Mouse (Mus musculus) ES-E14 (cell line): ENCODE results near the gene Nim1k. TPM values are rescaled to one million over a fixed set of nuclear protein-coding genes. Genes with fewer than 3 reads are reported as not detected.

Experiments
- DNase-seq: peaks from one replicate; pipeline ENCODE4 v3.0.0-alpha.2; 2013; ENCODE audit warnings: low read depth, low spot score
- H3K27ac ChIP-seq: 2 replicates; pipeline ENCODE4 v1.5.1; 2012; ENCODE audit warnings: low read depth, mild to moderate bottlenecking, low read length, moderate library complexity, mixed read lengths; ENCODE audit not compliant: poor library complexity, insufficient read depth, severe bottlenecking
- H3K36me3 ChIP-seq: 2 replicates; pipeline ENCODE4 v1.6.1; 2012; ENCODE audit warnings: mild to moderate bottlenecking, low read length, moderate library complexity, mixed read lengths; ENCODE audit not compliant: control insufficient read depth, poor library complexity, insufficient read depth, severe bottlenecking
- H3K4me1 ChIP-seq, 2 experiments: fragments of 150-350 bp in 1 of 2; sonication (generic) in 1 of 2; 2 replicates each; pipeline ENCODE4 v1.6.1; 2012; ENCODE audit warnings: low read length in 2 of 2, mild to moderate bottlenecking in 1 of 2, mixed read lengths in 1 of 2; ENCODE audit not compliant: control insufficient read depth in 2 of 2, insufficient read depth in 2 of 2, poor library complexity in 1 of 2
- H3K4me3 ChIP-seq, 2 experiments: fragments of 150-350 bp in 1 of 2; sonication (generic) in 1 of 2; 2 replicates each; pipeline ENCODE4 v1.5.1; 2012; ENCODE audit warnings: low read length in 2 of 2, low read depth in 1 of 2, mild to moderate bottlenecking in 1 of 2, mixed read lengths in 1 of 2; ENCODE audit not compliant: insufficient read depth in 1 of 2, poor library complexity in 1 of 2, severe bottlenecking in 1 of 2
- H3K9ac ChIP-seq: 2 replicates; pipeline ENCODE4 v1.6.1; 2012; ENCODE audit warnings: low read depth, mild to moderate bottlenecking, low read length, mixed read lengths; ENCODE audit not compliant: poor library complexity, insufficient read depth, severe bottlenecking
- H3K9me3 ChIP-seq: fragments of 150-350 bp; sonication (generic); 2 replicates; pipeline ENCODE4 v1.6.1; 2012; ENCODE audit warnings: low read depth, mild to moderate bottlenecking, low read length; ENCODE audit not compliant: control insufficient read depth, insufficient read depth
- CHD2 ChIP-seq: IDR thresholded peaks from 2 replicates; pipeline ENCODE4 v1.6.1; 2014; ENCODE audit warnings: mild to moderate bottlenecking, low read depth, low read length, inconsistent platforms
- HCFC1 ChIP-seq: IDR thresholded peaks from 2 replicates; pipeline ENCODE4 v1.6.1; 2012; ENCODE audit warnings: low read length, inconsistent platforms, borderline replicate concordance; ENCODE audit not compliant: insufficient read depth
- MAFK ChIP-seq: IDR thresholded peaks from 2 replicates; pipeline ENCODE4 v1.6.1; 2014; ENCODE audit warnings: mild to moderate bottlenecking, low read depth, low read length, inconsistent platforms; ENCODE audit not compliant: insufficient read depth
- ZC3H11A ChIP-seq: IDR thresholded peaks from 2 replicates; pipeline ENCODE4 v1.6.1; 2012; ENCODE audit warnings: low read depth, mild to moderate bottlenecking, inconsistent platforms, low read length, borderline replicate concordance
- ZNF384 ChIP-seq: IDR thresholded peaks from 2 replicates; pipeline ENCODE4 v1.6.1; 2012; ENCODE audit warnings: low read depth, low read length, inconsistent platforms
- in situ Hi-C, 2 experiments: fragments of 600-800 bp; cut with MboI; formaldehyde crosslinking; loops; one replicate each; pipeline ENCODE4 v1.15.1; 2025; ENCODE audit warnings: low sequenced_read_pairs in 2 of 2, inconsistent platforms in 1 of 2; ENCODE audit not compliant: unreplicated experiment in 2 of 2
- total RNA-seq: library from RNA; depleted of rRNA; stranded (reverse); fragments of 300-350 nt; gene quantifications from 2 replicates; pipeline ENCODE4 v1.2.3, GENCODE M21; 2012

Nim1k gene
- total RNA-seq, 1 experiment, result 0.22 TPM

DNA sequence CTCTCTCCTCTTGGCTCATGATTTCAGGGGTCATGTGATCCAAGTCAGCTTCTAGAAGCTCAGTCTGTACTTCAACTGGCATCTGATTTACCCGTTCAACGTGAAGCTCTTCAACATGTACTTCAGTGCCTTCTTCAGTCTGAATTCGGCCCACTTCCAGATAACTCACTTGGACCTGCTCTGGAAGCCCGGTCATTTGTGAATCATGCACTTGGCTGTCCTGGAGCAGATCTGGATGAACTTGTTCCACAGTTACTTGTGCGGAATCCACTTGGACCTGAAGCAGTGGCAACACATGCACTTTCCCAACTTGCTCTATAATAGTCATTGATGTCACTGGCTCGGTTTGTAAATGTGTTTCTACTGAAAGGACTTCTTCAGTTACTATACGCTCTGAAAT lies 10.8 kb upstream of the Nim1k start:
- Histone ChIP-seq H3K9ac (no peak overlapping the region), H3K36me3 (peaks cover 22% of the 10 kb centered on the region), H3K4me3 (no peak overlapping the region), H3K4me1 (no peaks in the 10 kb centered on the region), H3K9me3 (no peaks in the 10 kb centered on the region), H3K27ac (no peak overlapping the region)
- in situ Hi-C loops, result no loop called here
- no peak for DNase-seq
- no peak for TF ChIP-seq HCFC1
- no peak for TF ChIP-seq MAFK
- no peak for TF ChIP-seq CHD2
- no peak for TF ChIP-seq ZNF384
- TF ChIP-seq ZC3H11A, result no peak

DNA sequence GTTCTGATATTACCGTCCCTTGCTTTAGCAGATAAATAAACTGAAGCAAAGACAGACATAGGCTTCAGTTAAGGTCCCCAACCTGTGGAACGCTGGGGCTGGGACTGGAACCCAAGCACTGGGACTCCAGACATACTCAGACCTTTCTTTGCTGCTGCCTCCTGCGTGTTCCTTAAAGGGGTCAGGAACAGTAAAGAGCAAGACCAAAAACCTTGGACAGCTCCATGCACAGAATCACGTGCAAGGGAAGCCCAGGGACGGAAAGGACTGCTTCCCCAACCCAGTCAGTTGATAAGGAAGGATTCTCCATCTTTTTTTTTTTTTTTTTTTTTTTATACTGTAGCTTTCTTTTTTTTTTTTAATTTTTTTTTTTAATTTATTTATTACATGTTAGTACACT lies 1.1 kb upstream of the Nim1k start:
- no peaks in the 10 kb centered on the region for H3K9me3 ChIP-seq
- peaks cover 3% of the 10 kb centered on the region; the same call in 1 of the 2 replicates for H3K36me3 ChIP-seq
- H3K9ac ChIP-seq, result no peak overlapping the region
- TF ChIP-seq HCFC1, result no peak
- no peak for TF ChIP-seq MAFK
- no peak for TF ChIP-seq CHD2
- no peak for TF ChIP-seq ZC3H11A
- TF ChIP-seq ZNF384, result no peak
- H3K27ac ChIP-seq, result no peak overlapping the region
- peaks cover 0 to 3% of the 10 kb centered on the region in 2 experiments; a peak in 1 of 4 replicates for H3K4me1 ChIP-seq
- no peak for DNase-seq
- in situ Hi-C loops, result no loop called here
- H3K4me3 ChIP-seq, result no peak overlapping the region

DNA sequence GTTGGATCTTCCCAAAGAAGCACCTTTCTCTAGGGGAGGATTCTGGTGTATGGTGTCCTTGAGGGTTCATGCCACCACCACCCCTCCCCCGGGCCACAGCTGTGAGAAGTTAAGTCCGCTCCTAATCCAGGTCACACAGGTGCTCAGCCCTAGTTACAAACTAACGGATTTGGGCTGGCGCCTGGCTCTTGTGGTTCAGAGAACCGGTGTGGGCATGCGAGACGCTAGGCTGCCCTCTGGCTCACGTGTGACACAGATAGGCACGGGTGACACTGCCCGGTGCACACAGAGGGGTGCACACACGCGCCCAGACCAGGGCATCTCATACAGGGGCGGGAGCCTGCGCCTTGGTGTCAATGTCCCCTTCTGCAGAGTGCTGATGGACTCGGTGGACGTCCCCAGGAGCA lies 538 bp downstream of the Nim1k start:
- TF ChIP-seq ZC3H11A (no peak), HCFC1 (no peak), CHD2 (no peak), MAFK (no peak)
- Histone ChIP-seq H3K27ac (no peak overlapping the region), H3K4me1 (peaks cover 0 to 3% of the 10 kb centered on the region in 2 experiments; a peak in 1 of 4 replicates), H3K36me3 (no peaks in the 10 kb centered on the region), H3K9ac (peak overlapping the region; percentile 21), H3K9me3 (no peaks in the 10 kb centered on the region), H3K4me3 (peak overlapping the region; percentile 64 to 67)
- in situ Hi-C loops, result no loop called here
- peak; percentile 40 for DNase-seq

DNA sequence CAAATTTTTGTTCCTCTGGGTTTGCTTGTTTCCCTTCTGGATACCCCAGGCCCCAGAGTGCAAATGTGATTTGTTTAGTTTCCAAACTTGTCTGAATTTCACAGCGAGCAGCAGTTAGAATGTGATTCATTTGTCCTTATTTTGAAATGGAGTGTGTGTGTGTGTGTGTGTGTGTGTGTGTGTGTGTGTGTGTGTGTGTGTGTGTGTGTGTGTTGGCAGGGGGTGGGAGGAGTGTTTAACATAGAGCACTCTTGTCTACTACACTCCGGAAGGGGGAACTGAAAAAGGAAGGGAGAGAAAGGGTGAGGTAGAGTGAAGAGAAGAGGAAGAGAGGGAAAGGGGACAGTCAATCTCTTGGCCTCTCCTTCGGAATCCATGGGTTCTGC lies 1.1 kb downstream of the Nim1k start:
- H3K9me3 ChIP-seq, result no peaks in the 10 kb centered on the region
- no peak for TF ChIP-seq CHD2
- TF ChIP-seq HCFC1, result no peak
- TF ChIP-seq MAFK, result no peak
- no peak for TF ChIP-seq ZNF384
- TF ChIP-seq ZC3H11A, result no peak
- H3K36me3 ChIP-seq, result no peaks in the 10 kb centered on the region
- H3K4me1 ChIP-seq, result peaks cover 0 to 3% of the 10 kb centered on the region in 2 experiments; a peak in 1 of 4 replicates
- H3K4me3 ChIP-seq, result peak overlapping the region; percentile 64 to 67; a peak in 3 of 4 replicates
- in situ Hi-C loops, result no loop called here
- H3K9ac ChIP-seq, result no peak overlapping the region
- H3K27ac ChIP-seq, result no peak overlapping the region
- DNase-seq, result no peak

DNA sequence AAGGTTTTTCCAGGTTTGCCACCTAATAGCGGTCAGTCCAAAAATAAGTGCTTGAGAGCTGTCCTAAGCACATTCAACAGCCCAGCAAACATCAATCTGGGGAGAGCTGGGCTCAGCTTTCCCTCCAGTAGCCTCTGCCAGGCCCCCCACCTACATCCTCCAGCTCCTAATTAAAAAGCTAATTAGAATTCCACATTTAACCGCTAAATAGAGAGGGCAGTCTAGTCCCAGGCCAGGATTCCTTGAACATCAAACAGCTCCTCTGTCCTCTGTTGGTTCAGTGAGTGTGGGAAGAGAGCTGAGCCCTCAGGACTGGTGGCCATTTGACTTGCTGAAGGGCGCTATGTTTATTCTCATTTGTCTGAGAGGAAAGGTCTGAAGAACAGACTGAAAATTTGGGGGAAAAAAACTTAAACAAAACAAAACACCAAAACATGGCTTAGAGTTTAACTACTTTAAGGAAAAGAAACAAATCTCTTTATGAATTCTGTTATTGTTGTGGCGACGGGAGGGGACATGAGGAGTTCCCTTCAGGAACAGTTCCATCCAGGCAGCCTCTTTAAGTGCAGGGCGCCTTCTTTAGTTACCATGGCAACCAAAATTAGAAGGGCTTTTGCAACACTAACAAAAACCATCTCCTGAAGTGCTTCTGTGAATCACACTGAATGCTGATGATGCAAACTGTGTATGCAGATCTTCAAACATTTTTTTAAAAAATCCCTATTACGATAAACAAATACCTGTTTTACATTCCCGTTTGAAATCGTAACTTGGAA lies 1.6 kb downstream of the Nim1k start:
- no peaks in the 10 kb centered on the region for H3K9me3 ChIP-seq
- DNase-seq, result no peak
- H3K4me3 ChIP-seq, result no peak overlapping the region
- in situ Hi-C loops, result no loop called here
- no peak overlapping the region for H3K27ac ChIP-seq
- no peaks in the 10 kb centered on the region for H3K36me3 ChIP-seq
- TF ChIP-seq ZC3H11A, result no peak
- no peak for TF ChIP-seq ZNF384
- no peak for TF ChIP-seq HCFC1
- TF ChIP-seq CHD2, result no peak
- TF ChIP-seq MAFK, result no peak
- no peak overlapping the region for H3K9ac ChIP-seq
- H3K4me1 ChIP-seq, result peaks cover 0 to 3% of the 10 kb centered on the region in 2 experiments; a peak in 1 of 4 replicates
